Mouse (Mus musculus): ENCODE data around the gene Gm10570. TPM values are rescaled to one million over a fixed set of nuclear protein-coding genes. Genes with fewer than 3 reads are reported as not detected.

Gm10570 gene
- polyA plus RNA-seq, 1 experiment from 2014 or later, result 0.25 TPM

DNA sequence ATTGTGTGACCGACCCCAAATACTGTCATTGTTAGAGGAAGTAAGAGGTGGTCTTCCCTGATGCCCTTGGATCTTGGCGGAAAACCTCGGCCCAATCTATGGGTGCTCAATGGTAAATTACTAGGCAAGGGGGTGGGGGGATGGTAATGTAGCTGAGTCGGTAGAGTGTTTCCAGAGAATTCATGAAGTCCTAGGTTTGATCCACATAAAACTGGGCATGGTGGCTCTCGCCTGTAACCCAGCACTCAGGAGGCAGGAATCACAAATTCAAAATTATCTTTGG lies 32.7 kb downstream of the Gm10570 start:
- no peak for DNase-seq (ENCODE audit: low spot score)
- no peaks in the 10 kb centered on the region for H3K36me3 ChIP-seq (ENCODE audit: insufficient read depth, low read length)
- no peaks in the 10 kb centered on the region for H3K9me3 ChIP-seq (ENCODE audit: low read length)
- H3K4me3 ChIP-seq (ENCODE audit: low read depth, low read length), result no peak overlapping the region
- 43% methylated on average over 5 of the region's 5 CpGs for WGBS
- no peak overlapping the region for H3K27ac ChIP-seq (ENCODE audit: low read length)
- ATAC-seq, result no peak
- peaks cover 6% of the 10 kb centered on the region; the same call in 1 of the 2 replicates for H3K4me1 ChIP-seq (ENCODE audit: insufficient read depth, low read depth, low read length)
- 0 out of 2 replicates have a peak overlapping the region, but pooled peaks have one; percentile 32 for H3K9ac ChIP-seq (replicated peaks; ENCODE audit: low read depth)
- TF ChIP-seq EP300 (IDR thresholded peaks at IDR 0.05), result no peak
- TF ChIP-seq CTCF (IDR thresholded peaks at IDR 0.05), result no peak
- H3K4me2 ChIP-seq (replicated peaks; ENCODE audit: low read depth, low read length), result no peak overlapping the region; the same call in 1 of the 2 replicates
- H3K27me3 ChIP-seq (replicated peaks; ENCODE audit: insufficient read depth, low read length), result peaks cover 14% of the 10 kb centered on the region; the same call in 1 of the 2 replicates

GRCm38 (mm10) chr4:130275016-130275822 lies 33.3 kb downstream of the Gm10570 start:
- DNase-seq (ENCODE audit: low spot score) (peak; percentile 46), ATAC-seq (peak; percentile 86)
- H3K27ac ChIP-seq (ENCODE audit: low read length), result no peak overlapping the region
- no peak for TF ChIP-seq CTCF (IDR thresholded peaks at IDR 0.05)
- no peak for TF ChIP-seq EP300 (IDR thresholded peaks at IDR 0.05)
- peaks cover 14% of the 10 kb centered on the region; the same call in 1 of the 2 replicates for H3K27me3 ChIP-seq (replicated peaks; ENCODE audit: insufficient read depth, low read length)
- 3% methylated on average over 56 of the region's 62 CpGs for WGBS
- peak overlapping the region; percentile 78 for H3K4me2 ChIP-seq (replicated peaks; ENCODE audit: low read depth, low read length)
- no peaks in the 10 kb centered on the region for H3K9me3 ChIP-seq (ENCODE audit: low read length)
- H3K4me1 ChIP-seq (ENCODE audit: insufficient read depth, low read depth, low read length), result peaks cover 6% of the 10 kb centered on the region; the same call in 1 of the 2 replicates
- H3K9ac ChIP-seq (replicated peaks; ENCODE audit: low read depth), result peak overlapping the region; percentile 32; the same call in 1 of the 2 replicates
- no peaks in the 10 kb centered on the region for H3K36me3 ChIP-seq (ENCODE audit: insufficient read depth, low read length)
- peak overlapping the region; percentile 48 for H3K4me3 ChIP-seq (ENCODE audit: low read depth, low read length)

DNA sequence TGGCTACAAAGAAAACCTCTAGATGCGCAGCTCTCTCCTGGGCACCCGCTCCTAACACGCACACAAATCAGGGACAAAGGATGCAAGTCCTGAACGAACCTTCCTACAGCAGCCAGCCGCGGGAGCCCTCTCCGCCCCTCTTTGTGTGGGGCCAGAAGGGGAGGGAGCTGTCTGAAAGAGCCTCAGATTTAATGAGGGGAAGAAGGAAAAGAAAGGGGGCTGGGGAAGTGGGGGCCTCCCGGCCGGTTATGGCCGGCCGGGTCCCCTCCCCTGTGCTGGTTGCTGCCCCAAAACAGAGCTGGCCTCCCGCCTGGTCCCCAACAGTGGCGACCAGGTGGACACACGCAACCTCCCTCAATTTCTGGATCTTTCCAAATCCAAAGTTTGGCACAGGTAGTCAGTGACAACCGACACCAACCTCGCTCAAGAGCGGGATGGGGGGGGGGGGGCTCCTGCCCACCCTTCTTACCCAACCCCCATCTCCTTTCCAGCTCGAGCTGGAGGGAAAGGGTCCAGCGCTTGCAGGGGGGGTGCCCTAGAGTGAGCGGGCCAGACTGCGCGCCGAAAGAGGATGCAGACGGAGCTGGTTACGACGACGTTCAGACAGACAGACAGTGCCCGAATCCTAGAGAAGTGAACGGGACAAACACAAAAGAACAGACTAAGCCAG lies 34.0 kb downstream of the Gm10570 start:
- H3K9me3 ChIP-seq (ENCODE audit: low read length), result no peaks in the 10 kb centered on the region
- peaks cover 14% of the 10 kb centered on the region; the same call in 1 of the 2 replicates for H3K27me3 ChIP-seq (replicated peaks; ENCODE audit: insufficient read depth, low read length)
- TF ChIP-seq CTCF (IDR thresholded peaks at IDR 0.05), result no peak
- TF ChIP-seq EP300 (IDR thresholded peaks at IDR 0.05), result no peak
- peak overlapping the region; percentile 32; the same call in 1 of the 2 replicates for H3K9ac ChIP-seq (replicated peaks; ENCODE audit: low read depth)
- peak overlapping the region; percentile 48 for H3K4me3 ChIP-seq (ENCODE audit: low read depth, low read length)
- H3K27ac ChIP-seq (ENCODE audit: low read length), result no peak overlapping the region
- DNase-seq (ENCODE audit: low spot score), result no peak
- peaks cover 6% of the 10 kb centered on the region; the same call in 1 of the 2 replicates for H3K4me1 ChIP-seq (ENCODE audit: insufficient read depth, low read depth, low read length)
- peak overlapping the region; percentile 78 for H3K4me2 ChIP-seq (replicated peaks; ENCODE audit: low read depth, low read length)
- WGBS, result 2% methylated on average over 29 of the region's 29 CpGs
- no peaks in the 10 kb centered on the region for H3K36me3 ChIP-seq (ENCODE audit: insufficient read depth, low read length)
- peak; percentile 24; the same call in 1 of the 2 replicates for ATAC-seq

GRCm38 (mm10) chr4:130273698-130274345 lies 34.7 kb downstream of the Gm10570 start:
- ATAC-seq (peak; percentile 46), DNase-seq (ENCODE audit: low spot score) (peak; percentile 43)
- TF ChIP-seq EP300 (IDR thresholded peaks at IDR 0.05) (no peak), CTCF (IDR thresholded peaks at IDR 0.05) (no peak)
- Histone ChIP-seq H3K9me3 (ENCODE audit: low read length) (no peaks in the 10 kb centered on the region), H3K27me3 (replicated peaks; ENCODE audit: insufficient read depth, low read length) (peaks cover 14% of the 10 kb centered on the region; the same call in 1 of the 2 replicates), H3K4me3 (ENCODE audit: low read depth, low read length) (0 out of 2 replicates have a peak overlapping the region, but pooled peaks have one; percentile 48), H3K9ac (replicated peaks; ENCODE audit: low read depth) (no peak overlapping the region), H3K36me3 (ENCODE audit: insufficient read depth, low read length) (no peaks in the 10 kb centered on the region), H3K27ac (ENCODE audit: low read length) (no peak overlapping the region), H3K4me1 (ENCODE audit: insufficient read depth, low read depth, low read length) (peaks cover 6% of the 10 kb centered on the region; the same call in 1 of the 2 replicates), H3K4me2 (replicated peaks; ENCODE audit: low read depth, low read length) (peak overlapping the region; percentile 78)
- 13% methylated on average over 11 of the region's 12 CpGs for WGBS

DNA sequence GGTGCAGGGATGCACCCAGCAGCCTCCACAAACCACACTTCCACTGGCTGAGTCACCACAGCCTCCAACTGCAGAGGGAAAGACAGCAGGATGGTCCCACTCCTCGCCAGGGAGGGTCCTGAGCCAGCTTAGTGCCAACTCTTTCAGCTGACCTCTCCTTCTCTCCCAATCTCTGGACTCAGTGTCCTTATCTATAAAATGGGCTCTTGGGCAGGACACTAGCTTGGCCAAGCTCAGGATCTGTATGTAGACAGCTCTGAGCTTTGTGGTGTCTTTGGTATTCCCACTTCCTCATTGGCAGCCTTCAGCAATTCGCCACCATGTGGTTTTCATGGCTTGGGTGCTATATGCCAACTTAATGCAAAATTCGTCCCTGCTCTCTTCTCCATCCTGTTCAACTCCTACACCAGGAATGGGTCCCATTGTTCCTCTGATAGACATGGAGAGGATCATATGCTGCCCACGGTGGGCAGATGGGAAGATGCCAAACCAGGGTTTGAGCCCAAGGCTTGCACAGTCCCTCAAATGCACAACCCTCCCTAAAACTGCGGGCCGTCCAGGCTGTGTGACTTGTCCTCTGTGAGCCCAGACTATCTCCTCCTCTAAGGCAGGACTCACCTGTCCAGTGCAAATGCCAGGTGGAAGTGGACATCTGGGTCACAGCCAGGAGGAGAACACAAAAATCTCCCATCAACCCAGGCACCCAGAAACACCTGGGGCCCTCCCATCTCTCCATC lies 37.7 kb downstream of the Gm10570 start:
- Histone ChIP-seq H3K9ac (replicated peaks; ENCODE audit: low read depth) (no peak overlapping the region), H3K9me3 (ENCODE audit: low read length) (no peaks in the 10 kb centered on the region), H3K27ac (ENCODE audit: low read length) (no peak overlapping the region), H3K27me3 (replicated peaks; ENCODE audit: insufficient read depth, low read length) (peaks cover 11% of the 10 kb centered on the region; the same call in 1 of the 2 replicates), H3K36me3 (ENCODE audit: insufficient read depth, low read length) (no peaks in the 10 kb centered on the region), H3K4me1 (ENCODE audit: insufficient read depth, low read depth, low read length) (peaks cover 6% of the 10 kb centered on the region; the same call in 1 of the 2 replicates), H3K4me2 (replicated peaks; ENCODE audit: low read depth, low read length) (no peak overlapping the region), H3K4me3 (ENCODE audit: low read depth, low read length) (no peak overlapping the region)
- DNase-seq (ENCODE audit: low spot score), result no peak
- ATAC-seq, result no peak
- WGBS, result 76% methylated on average over 6 of the region's 6 CpGs
- TF ChIP-seq EP300 (IDR thresholded peaks at IDR 0.05) (no peak), CTCF (IDR thresholded peaks at IDR 0.05) (no peak)
